Mouse (Mus musculus) forebrain, embryonic 15.5 days (tissue): ENCODE data around the gene Aldoart2. TPM values are rescaled to one million over a fixed set of nuclear protein-coding genes. Genes with fewer than 3 reads are reported as not detected.
"Not testable (repeated sequence)": the region's sequence is repeated elsewhere in the genome, so short reads cannot be mapped to it uniquely, and the experiment has no call there.

ENCODE experiments used
- ATAC-seq: fragments of 200-750 bp; cut with Nextera tagmentation; replicated peaks from 2 replicates; pipeline ENCODE4 v1.8.0; 2017; ENCODE audit warnings: mild to moderate bottlenecking, moderate TSS enrichment, moderate library complexity
- H3K27ac ChIP-seq: fragments of 300-500 bp; sonication (generic); replicated peaks from 2 replicates; pipeline ENCODE4 v1.5.1; 2015; ENCODE audit warnings: mild to moderate bottlenecking, inconsistent platforms
- H3K27me3 ChIP-seq: fragments of 300-500 bp; sonication (generic); 2 replicates; pipeline ENCODE4 v1.6.1; 2015; ENCODE audit warnings: inconsistent platforms
- H3K36me3 ChIP-seq: fragments of 300-500 bp; sonication (generic); 2 replicates; pipeline ENCODE4 v1.6.1; 2015; ENCODE audit warnings: mild to moderate bottlenecking, inconsistent platforms
- H3K4me1 ChIP-seq: fragments of 300-500 bp; sonication (generic); 2 replicates; pipeline ENCODE4 v1.6.1; 2015; ENCODE audit warnings: inconsistent platforms
- H3K4me2 ChIP-seq: fragments of 300-500 bp; sonication (generic); replicated peaks from 2 replicates; pipeline ENCODE4 v1.6.1; 2015; ENCODE audit warnings: mild to moderate bottlenecking, inconsistent platforms
- H3K4me3 ChIP-seq: fragments of 300-500 bp; sonication (generic); 2 replicates; pipeline ENCODE4 v1.5.1; 2015; ENCODE audit warnings: mild to moderate bottlenecking, inconsistent platforms
- H3K9ac ChIP-seq: fragments of 300-500 bp; sonication (generic); replicated peaks from 2 replicates; pipeline ENCODE4 v1.6.1; 2015; ENCODE audit warnings: mild to moderate bottlenecking, inconsistent platforms
- H3K9me3 ChIP-seq: fragments of 300-500 bp; sonication (generic); 2 replicates; pipeline ENCODE4 v1.6.1; 2016; ENCODE audit warnings: inconsistent platforms
- WGBS: fragments of 180-500 bp; shearing (Covaris S2); methylation state at CpG from one replicate; pipeline ENCODE4 v1.1.7; 2015; ENCODE audit warnings: mixed read lengths; 5-methylcytosine and 5-hydroxymethylcytosine counted together
- polyA plus RNA-seq: library from polyadenylated mRNA; unstranded; fragments of >200 nt; fragmentation: Nextera tagmentation; extraction: Ambion mirVana; gene quantifications from 2 replicates; pipeline ENCODE4 v1.2.1, GENCODE M21; 2015

Aldoart2 gene
- polyA plus RNA-seq, 1 experiment from 2014 or later = not detected

DNA sequence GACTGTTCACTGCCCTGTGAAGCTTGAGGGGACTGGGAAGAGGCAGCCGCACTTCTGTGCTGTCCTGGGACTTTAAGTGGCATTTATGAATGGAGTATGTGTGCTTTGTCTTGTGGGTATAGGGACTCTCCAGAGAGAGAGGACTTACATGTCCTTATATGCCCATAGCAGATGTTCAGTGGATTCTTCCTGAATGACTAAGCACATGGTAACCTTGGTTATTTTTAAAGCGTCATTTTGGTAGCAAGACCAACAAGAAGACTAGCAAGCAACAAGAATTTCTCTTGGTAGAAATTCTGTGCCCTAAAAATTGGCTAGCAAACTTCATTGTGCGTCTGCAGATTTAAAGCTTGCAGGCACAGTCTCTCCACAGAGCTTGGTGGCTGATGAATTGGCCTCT lies 1.3 kb upstream of the Aldoart2 start:
- 95% methylated on average over 3 of the region's 3 CpGs for WGBS
- no peaks in the 10 kb centered on the region for H3K27me3 ChIP-seq
- H3K4me1 ChIP-seq = peaks cover 6% of the 10 kb centered on the region; the same call in 1 of the 2 replicates
- no peak overlapping the region for H3K4me3 ChIP-seq
- no peaks in the 10 kb centered on the region for H3K36me3 ChIP-seq
- H3K27ac ChIP-seq = no peak overlapping the region
- no peaks in the 10 kb centered on the region for H3K9me3 ChIP-seq
- no peak overlapping the region for H3K9ac ChIP-seq
- no peak for ATAC-seq
- H3K4me2 ChIP-seq = no peak overlapping the region

DNA sequence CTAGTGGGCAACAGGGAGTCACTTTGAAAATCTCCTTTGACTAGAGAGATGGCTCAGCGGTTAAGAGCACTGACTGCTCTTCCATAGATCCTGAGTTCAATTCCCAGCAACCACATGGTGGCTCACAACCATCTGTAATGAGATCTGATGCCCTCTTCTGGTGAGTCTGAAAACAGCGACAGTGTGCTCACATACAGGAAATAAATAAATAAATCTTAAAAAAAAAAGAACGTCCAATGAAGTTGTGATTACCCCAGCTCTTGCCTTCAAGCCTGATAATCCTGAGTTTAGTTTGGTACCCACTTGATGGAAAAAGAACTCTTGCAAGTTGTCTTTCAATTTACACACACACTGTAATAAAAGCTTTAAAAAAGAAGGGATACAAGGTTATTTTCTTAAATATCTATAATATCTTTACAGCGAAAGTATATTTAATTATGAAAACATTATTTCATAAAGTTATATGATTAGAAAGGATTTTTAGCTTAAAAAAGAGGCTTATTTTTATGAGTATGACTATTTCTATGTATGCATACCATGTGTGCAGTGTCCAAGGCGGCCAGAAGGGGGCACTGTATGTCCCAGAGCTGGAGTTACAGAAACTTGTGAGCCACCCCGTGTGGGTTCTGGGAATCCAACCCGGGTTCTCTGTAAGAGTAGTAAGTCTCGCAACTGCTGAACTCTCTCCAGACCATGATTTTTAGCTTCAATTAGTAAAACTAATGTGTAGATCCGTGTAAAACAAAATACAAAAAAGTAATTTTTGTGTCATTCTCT lies 664 bp upstream of the Aldoart2 start:
- no peak for ATAC-seq
- Histone ChIP-seq H3K9me3 (no peaks in the 10 kb centered on the region), H3K27ac (no peak overlapping the region), H3K4me2 (no peak overlapping the region), H3K27me3 (no peaks in the 10 kb centered on the region), H3K36me3 (no peaks in the 10 kb centered on the region), H3K9ac (no peak overlapping the region), H3K4me3 (no peak overlapping the region), H3K4me1 (peaks cover 6% of the 10 kb centered on the region; the same call in 1 of the 2 replicates)
- 89% methylated on average over 9 of the region's 9 CpGs for WGBS

DNA sequence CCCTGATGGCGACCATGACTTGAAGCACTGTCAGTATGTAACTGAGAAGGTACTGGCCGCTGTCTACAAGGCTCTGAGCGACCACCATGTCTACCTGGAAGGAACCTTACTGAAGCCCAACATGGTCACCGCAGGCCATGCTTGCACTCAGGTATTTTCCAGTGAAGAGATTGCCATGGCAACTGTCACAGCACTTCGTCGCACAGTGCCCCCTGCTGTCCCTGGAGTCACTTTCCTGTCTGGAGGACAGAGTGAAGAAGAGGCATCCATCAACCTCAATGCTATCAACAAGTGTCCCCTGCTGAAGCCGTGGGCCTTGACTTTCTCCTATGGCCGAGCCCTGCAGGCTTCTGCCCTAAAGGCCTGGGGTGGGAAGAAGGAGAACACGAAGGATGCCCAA lies 828 bp downstream of the Aldoart2 start:
- Histone ChIP-seq H3K4me3 (no peak overlapping the region), H3K9ac (no peak overlapping the region), H3K4me2 (no peak overlapping the region), H3K36me3 (no peaks in the 10 kb centered on the region), H3K27me3 (no peaks in the 10 kb centered on the region), H3K4me1 (no peaks in the 10 kb centered on the region), H3K9me3 (no peaks in the 10 kb centered on the region), H3K27ac (no peak overlapping the region)
- no peak for ATAC-seq
- 84% methylated on average over 9 of the region's 9 CpGs for WGBS

DNA sequence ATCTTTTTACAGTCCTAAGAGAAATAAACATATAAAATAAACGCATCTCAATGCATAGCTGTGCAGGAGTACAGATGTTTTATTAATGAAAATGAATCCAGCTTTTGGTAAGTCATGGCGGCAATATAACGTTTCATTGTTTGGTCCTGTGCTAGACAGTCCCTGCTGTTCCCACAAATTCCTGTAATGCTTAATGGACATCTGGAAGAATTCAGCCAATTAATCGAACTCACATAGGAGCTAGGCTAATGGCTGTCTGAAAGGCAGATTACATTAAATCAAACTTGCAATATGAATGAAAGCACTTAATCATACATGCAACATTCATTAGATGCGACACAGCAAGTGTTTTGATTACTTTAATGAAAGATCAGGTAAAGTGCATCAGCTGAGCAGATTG lies 1.8 kb downstream of the Aldoart2 start:
- Histone ChIP-seq H3K4me3 (no peak overlapping the region), H3K36me3 (no peaks in the 10 kb centered on the region), H3K27me3 (no peaks in the 10 kb centered on the region), H3K9me3 (no peaks in the 10 kb centered on the region), H3K9ac (no peak overlapping the region), H3K4me1 (peaks cover 1% of the 10 kb centered on the region; the same call in 1 of the 2 replicates), H3K27ac (no peak overlapping the region), H3K4me2 (no peak overlapping the region)
- ATAC-seq = no peak
- WGBS = 52% methylated on average over 5 of the region's 5 CpGs

DNA sequence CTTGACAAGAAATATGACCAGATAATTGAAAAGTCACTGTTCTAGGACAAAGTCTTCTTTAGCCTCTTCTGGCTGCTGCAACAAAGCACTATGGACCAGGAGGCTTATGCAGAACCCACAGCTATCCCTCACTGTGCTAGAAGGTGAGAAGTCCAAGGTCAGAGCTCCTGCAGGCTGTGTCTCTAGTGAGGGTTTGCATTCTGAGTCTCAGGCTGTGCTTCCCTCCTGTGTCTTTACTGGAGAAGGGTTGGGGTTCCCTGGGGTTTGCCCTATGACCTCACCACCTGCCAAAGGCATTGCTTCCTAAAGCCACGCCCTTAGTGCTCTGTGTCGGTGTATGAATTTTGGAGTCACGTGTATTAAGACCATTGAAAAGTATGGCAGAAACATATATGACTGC lies 3.4 kb downstream of the Aldoart2 start:
- ATAC-seq = no peak
- no peaks in the 10 kb centered on the region for H3K27me3 ChIP-seq
- H3K27ac ChIP-seq = no peak overlapping the region
- WGBS = 90% methylated on average over 3 of the region's 3 CpGs
- H3K4me3 ChIP-seq = no peak overlapping the region
- H3K36me3 ChIP-seq = no peaks in the 10 kb centered on the region
- peaks cover 3% of the 10 kb centered on the region; the same call in 1 of the 2 replicates for H3K4me1 ChIP-seq
- H3K9me3 ChIP-seq = no peaks in the 10 kb centered on the region
- no peak overlapping the region for H3K4me2 ChIP-seq
- no peak overlapping the region for H3K9ac ChIP-seq

DNA sequence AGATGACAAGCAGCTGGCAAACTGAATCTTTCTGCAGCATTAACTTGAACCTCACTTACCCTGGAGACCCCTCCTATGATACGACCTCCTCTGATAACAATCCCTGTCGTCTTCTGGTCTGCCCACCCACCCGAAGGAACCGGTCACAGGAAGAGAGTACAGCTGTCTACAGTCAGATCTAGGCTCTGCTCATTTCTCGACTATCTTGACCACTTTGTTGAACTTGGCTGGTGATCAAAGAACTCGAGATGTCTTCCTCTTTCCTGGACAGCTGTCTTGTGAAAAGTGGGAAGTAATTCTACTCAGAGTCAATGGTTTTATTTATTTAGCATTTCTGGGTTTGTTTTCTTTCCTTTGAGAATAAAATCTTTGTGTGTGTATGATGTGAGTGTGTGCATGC lies 4.6 kb downstream of the Aldoart2 start:
- 86% methylated on average over 6 of the region's 6 CpGs for WGBS
- H3K9ac ChIP-seq = no peak overlapping the region
- H3K4me3 ChIP-seq = no peak overlapping the region
- no peaks in the 10 kb centered on the region for H3K27me3 ChIP-seq
- no peaks in the 10 kb centered on the region for H3K36me3 ChIP-seq
- H3K4me2 ChIP-seq = no peak overlapping the region
- H3K4me1 ChIP-seq = peaks cover 3% of the 10 kb centered on the region; the same call in 1 of the 2 replicates
- no peak overlapping the region for H3K27ac ChIP-seq
- no peaks in the 10 kb centered on the region for H3K9me3 ChIP-seq
- no peak for ATAC-seq

DNA sequence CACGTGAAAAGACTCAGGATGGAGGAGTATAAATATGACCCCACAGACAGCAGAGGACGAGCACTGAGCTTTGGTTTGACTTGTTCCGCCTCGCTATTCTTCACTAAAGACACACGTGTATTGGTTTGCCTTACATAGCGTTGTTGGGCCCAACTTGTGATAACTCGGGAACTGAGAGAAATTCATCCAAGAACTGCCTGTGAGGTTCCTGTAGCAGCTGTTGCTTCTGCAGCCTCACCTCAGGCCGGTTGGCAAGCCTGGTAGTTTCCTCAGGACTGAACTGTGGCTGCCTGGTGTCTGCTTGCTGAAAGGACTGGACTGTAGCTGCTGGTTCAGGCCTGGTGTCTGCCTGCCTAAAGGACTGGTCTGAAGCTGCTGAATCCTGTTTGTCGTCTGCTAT lies 5.6 kb downstream of the Aldoart2 start:
- WGBS = 89% methylated on average over 9 of the region's 9 CpGs

DNA sequence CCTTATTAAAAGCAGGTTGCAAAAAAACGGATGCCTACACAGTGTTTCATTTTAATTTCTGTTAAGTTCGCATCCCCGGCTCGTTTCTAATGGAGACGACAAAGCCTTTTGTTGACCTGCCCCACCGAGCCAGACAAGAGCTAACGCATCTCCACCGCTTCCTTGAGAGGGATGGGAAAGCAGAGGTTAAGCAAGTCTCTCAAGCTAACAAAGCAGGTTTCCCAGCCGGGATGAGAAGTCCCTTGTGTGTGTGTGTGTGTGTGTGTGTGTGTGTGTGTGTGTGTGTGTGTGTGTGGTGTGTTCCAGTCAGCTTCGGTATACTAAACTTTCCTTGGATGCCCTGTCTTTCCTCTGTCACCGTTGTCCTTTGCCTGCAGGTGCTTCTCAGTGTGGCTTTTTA lies 6.1 kb downstream of the Aldoart2 start:
- H3K4me3 ChIP-seq = no peak overlapping the region
- no peak for ATAC-seq
- no peak overlapping the region for H3K4me2 ChIP-seq
- no peak overlapping the region for H3K9ac ChIP-seq
- H3K4me1 ChIP-seq = peaks cover 3% of the 10 kb centered on the region; the same call in 1 of the 2 replicates
- H3K27ac ChIP-seq = no peak overlapping the region
- H3K9me3 ChIP-seq = no peaks in the 10 kb centered on the region
- no peaks in the 10 kb centered on the region for H3K27me3 ChIP-seq
- H3K36me3 ChIP-seq = no peaks in the 10 kb centered on the region
- WGBS = 47% methylated on average over 11 of the region's 11 CpGs

More for the DNA sequence above, 5.6 kb downstream of the Aldoart2 start:
- Histone ChIP-seq H3K4me3 (no peak overlapping the region), H3K36me3 (no peaks in the 10 kb centered on the region), H3K9ac (no peak overlapping the region), H3K27me3 (no peaks in the 10 kb centered on the region), H3K4me2 (no peak overlapping the region), H3K4me1 (peaks cover 3% of the 10 kb centered on the region; the same call in 1 of the 2 replicates), H3K27ac (no peak overlapping the region), H3K9me3 (no peaks in the 10 kb centered on the region)
- no peak for ATAC-seq

DNA sequence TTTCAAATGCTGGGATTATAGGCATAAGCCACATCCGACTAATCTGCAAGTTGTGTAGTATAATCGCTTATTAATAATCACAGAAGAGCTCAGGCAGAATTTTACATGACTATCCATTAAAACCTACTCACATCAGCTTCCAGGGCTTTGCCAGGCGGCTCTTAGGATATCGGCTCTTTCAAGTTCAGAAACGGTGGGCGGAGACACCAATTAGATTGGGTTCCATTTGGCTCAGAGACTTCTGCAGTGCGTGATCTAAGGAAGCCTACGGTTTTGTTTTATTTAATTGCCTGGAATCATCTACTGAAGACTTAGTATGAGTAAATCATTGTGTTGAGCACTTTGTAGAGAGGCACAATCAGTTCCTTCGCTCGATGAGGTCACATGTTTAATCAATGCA lies 6.6 kb downstream of the Aldoart2 start:
- no peaks in the 10 kb centered on the region for H3K9me3 ChIP-seq
- WGBS = 41% methylated on average over 10 of the region's 10 CpGs
- H3K4me3 ChIP-seq = no peak overlapping the region
- ATAC-seq = no peak
- H3K27ac ChIP-seq = no peak overlapping the region
- no peak overlapping the region for H3K4me2 ChIP-seq
- H3K9ac ChIP-seq = no peak overlapping the region
- H3K4me1 ChIP-seq = peaks cover 3% of the 10 kb centered on the region; the same call in 1 of the 2 replicates
- H3K27me3 ChIP-seq = no peaks in the 10 kb centered on the region
- H3K36me3 ChIP-seq = no peaks in the 10 kb centered on the region

DNA sequence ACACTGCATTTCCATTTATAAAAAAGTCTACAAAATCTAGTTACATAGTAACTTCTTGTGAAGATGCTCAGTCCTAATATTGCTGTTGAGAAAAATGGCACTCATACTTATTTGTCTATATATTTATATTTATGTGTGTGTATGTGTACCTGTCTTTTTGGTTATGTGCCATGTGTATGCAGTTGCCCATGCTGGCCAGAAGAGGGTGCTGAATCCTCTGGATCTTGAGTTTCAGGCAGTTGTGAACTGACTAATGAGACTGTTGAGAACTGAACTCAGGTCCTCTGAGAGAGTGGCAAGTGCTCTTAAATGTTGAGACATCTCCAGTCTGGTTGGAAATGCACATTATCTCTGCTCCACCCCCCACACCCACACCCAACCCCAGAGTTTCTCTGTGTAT lies 8.1 kb downstream of the Aldoart2 start:
- ATAC-seq = no peak
- no peaks in the 10 kb centered on the region for H3K27me3 ChIP-seq
- H3K4me1 ChIP-seq = peaks cover 3% of the 10 kb centered on the region; the same call in 1 of the 2 replicates

DNA sequence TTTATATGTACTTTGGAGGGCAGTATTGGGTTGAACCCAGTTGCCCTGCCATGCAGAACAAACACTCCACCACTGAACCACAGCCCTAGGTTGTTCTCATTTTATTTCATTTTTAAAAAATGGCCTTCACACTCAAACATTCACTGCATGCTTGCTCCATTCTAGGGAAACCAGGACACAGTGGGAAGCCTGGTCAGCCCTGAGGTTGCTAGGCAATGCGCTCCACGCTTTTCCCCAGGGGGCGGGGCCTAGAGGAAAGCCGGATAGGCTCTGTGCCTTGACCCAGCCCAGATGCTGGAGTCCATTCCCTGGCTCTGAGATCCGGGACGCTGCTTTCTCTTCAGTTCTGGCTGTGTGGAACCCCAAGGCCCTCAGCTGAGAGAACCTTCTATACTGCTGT lies 8.8 kb downstream of the Aldoart2 start:
- no peak overlapping the region for H3K9ac ChIP-seq
- no peaks in the 10 kb centered on the region for H3K9me3 ChIP-seq
- ATAC-seq = no peak
- H3K27me3 ChIP-seq = no peaks in the 10 kb centered on the region
- no peaks in the 10 kb centered on the region for H3K36me3 ChIP-seq
- H3K27ac ChIP-seq = no peak overlapping the region
- no peak overlapping the region for H3K4me3 ChIP-seq
- peaks cover 3% of the 10 kb centered on the region; the same call in 1 of the 2 replicates for H3K4me1 ChIP-seq
- H3K4me2 ChIP-seq = no peak overlapping the region
- 5% methylated on average over 6 of the region's 6 CpGs for WGBS

More for the DNA sequence above, 8.1 kb downstream of the Aldoart2 start:
- H3K9ac ChIP-seq = no peak overlapping the region
- H3K9me3 ChIP-seq = no peaks in the 10 kb centered on the region
- H3K36me3 ChIP-seq = no peaks in the 10 kb centered on the region
- no peak overlapping the region for H3K27ac ChIP-seq
- no peak overlapping the region for H3K4me2 ChIP-seq
- H3K4me3 ChIP-seq = no peak overlapping the region

DNA sequence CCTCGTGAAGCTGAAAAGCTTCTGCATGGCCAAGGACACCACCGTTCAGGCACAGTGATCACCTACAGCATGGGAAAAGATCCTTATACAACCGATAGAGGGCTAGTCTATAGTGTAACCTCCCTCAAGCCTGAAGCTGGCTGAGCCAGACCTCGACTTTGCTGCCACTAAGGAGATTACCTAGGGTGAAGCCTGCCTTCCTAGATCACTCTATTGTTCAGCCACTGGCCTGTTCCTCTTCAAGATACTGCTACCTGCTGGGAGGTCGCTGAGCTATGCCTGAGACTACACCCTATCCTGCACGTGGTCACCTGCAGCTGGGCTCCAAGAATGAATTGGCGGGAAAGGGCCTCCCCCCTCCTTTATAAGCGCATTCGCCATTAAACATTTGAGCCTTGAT lies 21.9 kb downstream of the Aldoart2 start:
- not testable (repeated sequence) for H3K27ac ChIP-seq, H3K9ac ChIP-seq, H3K27me3 ChIP-seq, H3K36me3 ChIP-seq, H3K4me3 ChIP-seq, H3K9me3 ChIP-seq, H3K4me2 ChIP-seq, ATAC-seq, H3K4me1 ChIP-seq
- WGBS = 49% methylated on average over 9 of the region's 9 CpGs

DNA sequence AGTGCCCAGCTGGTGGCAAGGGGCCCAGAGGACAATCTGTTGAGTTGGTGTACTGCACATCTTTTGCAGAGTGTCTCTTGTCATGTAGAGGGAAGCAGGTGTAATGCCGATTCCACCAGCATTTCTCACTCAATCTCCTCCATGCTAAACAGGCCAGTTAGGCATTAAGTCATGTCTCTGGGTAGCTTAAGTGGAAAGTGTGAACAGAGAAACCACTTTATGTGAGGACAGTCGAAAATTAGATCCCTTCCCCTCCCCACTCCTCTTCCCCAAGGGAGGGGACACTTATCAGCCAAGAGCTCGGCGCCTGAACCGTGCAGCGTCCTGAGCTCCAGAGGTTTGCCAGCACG lies 33.5 kb downstream of the Aldoart2 start:
- peaks cover 24% of the 10 kb centered on the region for H3K4me1 ChIP-seq
- peak overlapping the region; percentile 80 for H3K4me2 ChIP-seq
- H3K27me3 ChIP-seq = peaks cover 60% of the 10 kb centered on the region
- no peak overlapping the region for H3K9ac ChIP-seq
- H3K9me3 ChIP-seq = no peaks in the 10 kb centered on the region
- peaks cover 3% of the 10 kb centered on the region; the same call in 1 of the 2 replicates for H3K36me3 ChIP-seq
- peak overlapping the region; percentile 54 for H3K4me3 ChIP-seq
- no peak for ATAC-seq
- WGBS = 4% methylated on average over 7 of the region's 7 CpGs
- no peak overlapping the region for H3K27ac ChIP-seq
